Mouse (Mus musculus) kidney, adult 2 months (tissue): ENCODE measurements around the gene Prdm9.

Experiments used
- CTCF ChIP-seq: fragments of 200-500 bp; conservative IDR thresholded peaks from 2 replicates; pipeline ENCODE4 v1.5.1; 2011; ENCODE audit warnings: low read depth, mild to moderate bottlenecking, control low read depth, low read length, moderate library complexity, mixed read lengths; ENCODE audit not compliant: insufficient read depth, insufficient read length
- POLR2A ChIP-seq: fragments of 200-500 bp; IDR thresholded peaks from one replicate; pipeline ENCODE4 v1.6.1; 2011; ENCODE audit warnings: low read depth, low read length, control low read depth

DNA sequence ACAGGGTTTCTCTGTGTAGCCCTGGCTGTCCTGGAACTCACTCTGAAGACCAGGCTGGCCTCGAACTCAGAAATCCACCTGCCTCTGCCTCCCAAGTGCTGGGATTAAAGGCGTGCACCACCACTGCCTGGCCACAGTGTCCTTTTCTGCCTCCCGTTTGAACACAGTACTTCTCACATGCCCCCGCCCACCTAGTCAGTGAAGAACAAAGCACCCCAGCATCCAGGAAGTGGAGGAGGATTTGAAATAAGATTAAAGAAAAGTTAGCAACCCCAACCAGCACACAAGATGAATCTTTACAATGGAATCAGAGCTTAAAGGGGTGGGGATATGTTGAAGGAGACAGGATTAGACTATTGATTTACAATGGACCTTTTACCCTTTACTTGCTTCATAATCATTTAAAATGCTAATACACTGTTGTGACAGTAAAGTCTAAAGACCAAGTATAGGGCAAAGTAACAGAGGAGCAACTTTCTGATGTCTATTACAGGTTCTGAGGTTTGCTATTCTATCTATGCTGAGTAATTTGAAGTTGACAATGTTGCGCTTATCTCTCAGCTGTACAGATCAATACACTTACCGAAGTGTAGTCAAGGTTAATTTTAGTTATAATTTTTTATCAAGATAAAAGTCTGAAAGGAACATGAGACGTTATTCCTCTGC lies 27.2 kb upstream of the Prdm9 start:
- TF ChIP-seq CTCF, result no peak
- TF ChIP-seq POLR2A, result no peak
